Mouse (Mus musculus) heart, embryonic 11.5 days (tissue): Measurements from ENCODE around the gene Vnn1. TPM values are rescaled to one million over a fixed set of nuclear protein-coding genes. Genes with fewer than 3 reads are reported as not detected.

Experiments
- ATAC-seq: fragments of 200-750 bp; cut with Nextera tagmentation; replicated peaks from 2 replicates; pipeline ENCODE4 v1.8.0; 2017; ENCODE audit warnings: moderate library complexity; ENCODE audit not compliant: insufficient number of reproducible peaks, low FRiP score, low TSS enrichment
- H3K27ac ChIP-seq: fragments of 300-500 bp; sonication (generic); 2 replicates; pipeline ENCODE4 v1.5.1; 2014; ENCODE audit warnings: mild to moderate bottlenecking, low read depth, low read length
- H3K27me3 ChIP-seq: fragments of 300-500 bp; sonication (generic); 2 replicates; pipeline ENCODE4 v1.6.1; 2014; ENCODE audit warnings: mild to moderate bottlenecking, low read length, mixed read lengths; ENCODE audit not compliant: control insufficient read depth, insufficient read depth
- H3K36me3 ChIP-seq: fragments of 300-500 bp; sonication (generic); 2 replicates; pipeline ENCODE4 v1.6.1; 2014; ENCODE audit warnings: mild to moderate bottlenecking, low read length, moderate library complexity, mixed read lengths; ENCODE audit not compliant: control insufficient read depth, insufficient read depth
- H3K4me1 ChIP-seq: fragments of 300-500 bp; sonication (generic); 2 replicates; pipeline ENCODE4 v1.6.1; 2014; ENCODE audit warnings: low read length; ENCODE audit not compliant: control insufficient read depth, insufficient read depth
- H3K4me2 ChIP-seq: fragments of 300-500 bp; sonication (generic); 2 replicates; pipeline ENCODE4 v1.6.1; 2014; ENCODE audit warnings: mild to moderate bottlenecking, moderate library complexity
- H3K4me3 ChIP-seq: fragments of 300-500 bp; sonication (generic); 2 replicates; pipeline ENCODE4 v1.5.1; 2014; ENCODE audit warnings: low read depth, low read length
- H3K9ac ChIP-seq: fragments of 300-500 bp; sonication (generic); 2 replicates; pipeline ENCODE4 v1.6.1; 2014; ENCODE audit warnings: mild to moderate bottlenecking, low read depth, low read length, moderate library complexity
- H3K9me3 ChIP-seq: fragments of 300-500 bp; sonication (generic); replicated peaks from 2 replicates; pipeline ENCODE4 v1.6.1; 2016; ENCODE audit warnings: low read length; ENCODE audit not compliant: control insufficient read depth
- WGBS: fragments of 180-500 bp; shearing (Covaris S2); extraction: QIAGEN DNeasy Blood & Tissue Kit; methylation state at CpG from one replicate; pipeline ENCODE4 v1.1.7; 2014; ENCODE audit not compliant: insufficient replicate concordance; 5-methylcytosine and 5-hydroxymethylcytosine counted together
- polyA plus RNA-seq: library from polyadenylated mRNA; unstranded; fragments of >200 nt; fragmentation: Nextera tagmentation; extraction: Ambion mirVana; gene quantifications from 2 replicates; pipeline ENCODE4 v1.2.1, GENCODE M21; 2014

Gene Vnn1
- polyA plus RNA-seq = 7.0 and 7.3 TPM in 2 replicates

GRCm38 (mm10) chr10:23894601-23895349, at the start of gene Vnn1:
Gene Vnn1, plus strand, starts transcription at chr10:23894688.
- Histone ChIP-seq H3K4me2 (peak within 1 kb of the TSS; percentile 79), H3K27ac (no peak within 1 kb of the TSS), H3K4me1 (no peaks in the 10 kb centered on the region; the same call in 1 of the 2 replicates), H3K36me3 (no peaks in the 10 kb centered on the region), H3K9me3 (no peaks in the 10 kb centered on the region), H3K4me3 (peak within 1 kb of the TSS; percentile 49), H3K9ac (peak within 1 kb of the TSS; percentile 72), H3K27me3 (no peaks in the 10 kb centered on the region)
- no peak for ATAC-seq
- WGBS = 18% methylated on average over 21 of the region's 21 CpGs

- Histone ChIP-seq H3K9me3 (no peaks in the 10 kb centered on the region), H3K9ac (no peak within 1 kb of the TSS), H3K27ac (no peak within 1 kb of the TSS), H3K4me3 (no peak within 1 kb of the TSS), H3K36me3 (no peaks in the 10 kb centered on the region), H3K27me3 (no peaks in the 10 kb centered on the region), H3K4me1 (no peaks in the 10 kb centered on the region), H3K4me2 (no peak within 1 kb of the TSS)
- no peak for ATAC-seq
- 79% methylated on average over 4 of the region's 4 CpGs for WGBS
These were observed 43.1 kb upstream of the Vnn1 start, which contains the start of gene Vnn3 for GRCm38 (mm10) chr10:23851228-23851912. Gene Vnn3, plus strand, starts transcription at chr10:23851462.

- H3K9me3 ChIP-seq = no peaks in the 10 kb centered on the region
- no peaks in the 10 kb centered on the region for H3K36me3 ChIP-seq
- H3K4me3 ChIP-seq = no peak overlapping the region
- ATAC-seq = no peak
- H3K4me1 ChIP-seq = no peaks in the 10 kb centered on the region
- no peak overlapping the region for H3K9ac ChIP-seq
- H3K4me2 ChIP-seq = no peak overlapping the region
- WGBS = 72% methylated on average over 2 of the region's 2 CpGs
- no peaks in the 10 kb centered on the region for H3K27me3 ChIP-seq
- H3K27ac ChIP-seq = no peak overlapping the region
These were observed 42.4 kb upstream of the Vnn1 start for GRCm38 (mm10) chr10:23852096-23852495.

GRCm38 (mm10) chr10:23864362-23865312, 29.9 kb upstream of the Vnn1 start:
- Histone ChIP-seq H3K9me3 (peaks cover 6% of the 10 kb centered on the region; the same call in 1 of the 2 replicates), H3K4me2 (no peak overlapping the region), H3K4me1 (no peaks in the 10 kb centered on the region), H3K4me3 (no peak overlapping the region), H3K27me3 (no peaks in the 10 kb centered on the region), H3K36me3 (no peaks in the 10 kb centered on the region), H3K27ac (no peak overlapping the region), H3K9ac (no peak overlapping the region)
- 76% methylated on average over 9 of the region's 9 CpGs for WGBS
- no peak for ATAC-seq

GRCm38 (mm10) chr10:23880695-23881094, 13.8 kb upstream of the Vnn1 start:
- ATAC-seq = no peak
- Histone ChIP-seq H3K9me3 (0 out of 2 replicates have a peak, but pooled peaks cover 3% of the 10 kb centered on the region), H3K4me2 (no peak overlapping the region), H3K4me1 (no peaks in the 10 kb centered on the region), H3K36me3 (no peaks in the 10 kb centered on the region), H3K4me3 (no peak overlapping the region), H3K27ac (no peak overlapping the region), H3K27me3 (no peaks in the 10 kb centered on the region), H3K9ac (no peak overlapping the region)
- 80% methylated on average over 6 of the region's 6 CpGs for WGBS

GRCm38 (mm10) chr10:23884910-23885309, 9.6 kb upstream of the Vnn1 start:
- Histone ChIP-seq H3K4me1 (no peaks in the 10 kb centered on the region), H3K9me3 (no peaks in the 10 kb centered on the region), H3K4me3 (no peak overlapping the region), H3K4me2 (no peak overlapping the region), H3K36me3 (no peaks in the 10 kb centered on the region), H3K27ac (no peak overlapping the region), H3K9ac (no peak overlapping the region), H3K27me3 (no peaks in the 10 kb centered on the region)
- ATAC-seq = no peak
- WGBS = 78% methylated on average over 1 of the region's 1 CpGs

- Histone ChIP-seq H3K27ac (no peak overlapping the region), H3K4me2 (no peak overlapping the region), H3K4me1 (no peaks in the 10 kb centered on the region), H3K9me3 (no peaks in the 10 kb centered on the region), H3K27me3 (no peaks in the 10 kb centered on the region), H3K4me3 (no peak overlapping the region), H3K36me3 (no peaks in the 10 kb centered on the region), H3K9ac (no peak overlapping the region)
- ATAC-seq = no peak
- WGBS = 75% methylated on average over 3 of the region's 3 CpGs
These were observed 8.4 kb upstream of the Vnn1 start for GRCm38 (mm10) chr10:23886060-23886459.

GRCm38 (mm10) chr10:23892987-23893386, 1.5 kb upstream of the Vnn1 start:
- Histone ChIP-seq H3K4me1 (no peaks in the 10 kb centered on the region; the same call in 1 of the 2 replicates), H3K9me3 (no peaks in the 10 kb centered on the region), H3K4me3 (no peak overlapping the region), H3K36me3 (no peaks in the 10 kb centered on the region), H3K27me3 (no peaks in the 10 kb centered on the region), H3K9ac (no peak overlapping the region), H3K27ac (no peak overlapping the region), H3K4me2 (no peak overlapping the region)
- no peak for ATAC-seq
- 83% methylated on average over 1 of the region's 1 CpGs for WGBS
